ENCODE assay signal across 8 mouse cellular contexts in the genomic region with DNA sequence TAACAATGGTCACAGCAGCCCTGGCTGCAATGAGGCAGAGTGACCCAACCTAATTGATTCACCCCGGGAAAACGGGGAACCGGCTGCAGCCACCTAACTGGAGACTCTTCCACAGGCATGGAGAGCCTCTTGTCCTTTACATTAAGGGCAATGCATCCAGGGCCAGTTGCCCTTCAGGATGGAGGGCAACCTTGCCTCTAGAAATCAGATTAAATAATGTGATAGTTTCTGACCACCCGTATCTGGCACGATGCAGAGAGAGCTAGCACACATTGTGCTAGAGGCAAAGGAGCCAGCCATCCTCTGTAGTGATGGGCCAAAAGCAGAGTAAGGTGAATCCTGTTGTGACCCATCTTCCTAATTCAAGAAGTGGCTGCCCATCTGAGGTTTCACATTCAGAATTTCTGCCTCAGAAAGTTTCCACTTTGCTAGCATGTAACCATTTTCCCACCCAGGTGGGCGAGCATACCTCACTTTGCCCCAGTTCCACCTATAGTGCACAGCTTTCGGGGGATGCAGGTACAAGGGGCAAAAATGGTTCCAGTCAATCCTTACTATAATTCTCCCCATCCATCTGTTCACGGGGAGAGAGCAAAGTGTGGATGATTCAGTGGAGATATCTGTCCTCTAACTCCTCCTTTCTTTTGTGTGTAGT. TPM values are rescaled to one million over a fixed set of nuclear protein-coding genes. Genes with fewer than 3 reads are reported as not detected.
A peak's percentile ranks its signal among the peaks of the same experiment; 100 is the strongest.
DNase-seq lines count a peak whose midpoint lies in the region; ATAC-seq and TF ChIP-seq lines count a peak whose summit lies in the region.

No protein-coding gene starts in this region.

- H3K4me3 ChIP-seq in heart, embryonic 10.5 days, result peak overlapping the region; percentile 84
- peak overlapping the region; percentile 79 for H3K4me3 ChIP-seq in G1E (ENCODE audit: low read depth, low read length)
- peak overlapping the region; percentile 67 for H3K4me3 ChIP-seq in forebrain, postnatal 0 days (ENCODE audit: low read depth, low read length)
- peak overlapping the region; percentile 87 for H3K4me3 ChIP-seq in midbrain, embryonic 12.5 days

- peak; percentile 70 for DNase-seq in heart, embryonic 10.5 days (ENCODE audit: low spot score)
- no peak for DNase-seq in heart, adult 9 months (ENCODE audit: low spot score in 2 of 2)
- no peak for DNase-seq in G1E (ENCODE audit: low spot score)
- DNase-seq in forebrain, postnatal 0 days, result no peak
- no peak for DNase-seq in right cerebral cortex, adult 2 months (ENCODE audit: low spot score in 2 of 2)
- DNase-seq in adrenal gland, postnatal 4 days (ENCODE audit: low spot score in 2 of 2), result no peak
- DNase-seq in gastrocnemius, adult 8-10 months (ENCODE audit: low spot score in 2 of 2), result no peak

- H3K9me3 ChIP-seq in heart, embryonic 10.5 days, result no peaks in the 10 kb centered on the region
- no peaks in the 10 kb centered on the region for H3K9me3 ChIP-seq in G1E (replicated peaks)
- H3K9me3 ChIP-seq in forebrain, postnatal 0 days (ENCODE audit: low read length), result no peaks in the 10 kb centered on the region
- H3K9me3 ChIP-seq in midbrain, embryonic 12.5 days, result no peaks in the 10 kb centered on the region

- H3K27ac ChIP-seq in heart, embryonic 10.5 days, result peak overlapping the region; percentile 95; the same call in 1 of the 2 replicates
- H3K27ac ChIP-seq in forebrain, postnatal 0 days (ENCODE audit: low read depth, low read length), result no peak overlapping the region
- H3K27ac ChIP-seq in midbrain, embryonic 12.5 days (replicated peaks), result peak overlapping the region; percentile 90; the same call in 1 of the 2 replicates

- 51% methylated on average over 8 of the region's 8 CpGs for WGBS in heart, embryonic 10.5 days
- 27% methylated on average over 8 of the region's 8 CpGs for WGBS in forebrain, postnatal 0 days
- WGBS in midbrain, embryonic 12.5 days, result 33% methylated on average over 8 of the region's 8 CpGs

- peak overlapping the region; percentile 96 for H3K4me2 ChIP-seq in forebrain, postnatal 0 days (ENCODE audit: low read depth)
- H3K4me2 ChIP-seq in midbrain, embryonic 12.5 days (replicated peaks), result peak overlapping the region; percentile 88

- H3K9ac ChIP-seq in forebrain, postnatal 0 days, result peak overlapping the region; percentile 78
- peak overlapping the region; percentile 90 for H3K9ac ChIP-seq in midbrain, embryonic 12.5 days (replicated peaks)

- H3K27me3 ChIP-seq in heart, embryonic 10.5 days (ENCODE audit: insufficient read depth, poor library complexity, severe bottlenecking), result no peaks in the 10 kb centered on the region
- no peaks in the 10 kb centered on the region; the same call in none of the 2 replicates for H3K27me3 ChIP-seq in G1E (ENCODE audit: insufficient read depth, low read length)
- H3K27me3 ChIP-seq in forebrain, postnatal 0 days (ENCODE audit: insufficient read depth, low read length), result no peaks in the 10 kb centered on the region
- 0 out of 2 replicates have a peak, but pooled peaks cover 4% of the 10 kb centered on the region for H3K27me3 ChIP-seq in midbrain, embryonic 12.5 days

- peaks cover 17% of the 10 kb centered on the region for H3K4me1 ChIP-seq in heart, embryonic 10.5 days
- H3K4me1 ChIP-seq in G1E (ENCODE audit: insufficient read depth, low read depth, low read length), result peaks cover 18% of the 10 kb centered on the region
- H3K4me1 ChIP-seq in forebrain, postnatal 0 days (ENCODE audit: insufficient read depth), result peaks cover 8% of the 10 kb centered on the region
- H3K4me1 ChIP-seq in midbrain, embryonic 12.5 days, result peaks cover 24% of the 10 kb centered on the region

- H3K36me3 ChIP-seq in heart, embryonic 10.5 days, result no peaks in the 10 kb centered on the region
- peaks cover 8% of the 10 kb centered on the region for H3K36me3 ChIP-seq in G1E (replicated peaks)
- 0 out of 2 replicates have a peak, but pooled peaks cover 4% of the 10 kb centered on the region for H3K36me3 ChIP-seq in forebrain, postnatal 0 days (ENCODE audit: insufficient read depth)
- H3K36me3 ChIP-seq in midbrain, embryonic 12.5 days, result 0 out of 2 replicates have a peak, but pooled peaks cover 8% of the 10 kb centered on the region

- ATAC-seq in G1E (ENCODE audit: extremely low read depth, insufficient number of reproducible peaks, low FRiP score, poor library complexity, severe bottlenecking), result no peak
- no peak for ATAC-seq in forebrain, postnatal 0 days
- ATAC-seq in midbrain, embryonic 12.5 days (ENCODE audit: low FRiP score, low read depth), result no peak

- no peak for TF ChIP-seq CTCF in G1E (IDR thresholded peaks at IDR 0.05; ENCODE audit: low read depth, low read length)
- no peak for TF ChIP-seq CTCF in forebrain, postnatal 0 days (IDR thresholded peaks at IDR 0.05; ENCODE audit: low read depth)

RNA-seq across cellular contexts. Expression of a gene that starts 1.9 kb away (rescaled TPM):
- polyA plus RNA-seq in heart, embryonic 10.5 days (2016; fragmentation: Nextera tagmentation; extraction: Ambion mirVana), result 22.8 and 23.2 TPM in 2 replicates
- total RNA-seq in G1E (2014; fragmentation: Nextera tagmentation), result 9.6 and 13.0 TPM in 2 replicates
- 12.6 TPM in 2 replicates for total RNA-seq in G1E (2017)
- 0.91 and 0.96 TPM in 2 replicates for polyA plus RNA-seq in G1E (2012)
- total RNA-seq in forebrain, postnatal 0 days (2014; rRNA removed), result 48.5 and 51.8 TPM in 2 replicates
- polyA plus RNA-seq in forebrain, postnatal 0 days (2015; fragmentation: Nextera tagmentation; extraction: Ambion mirVana), result 27.7 and 30.1 TPM in 2 replicates
- polyA plus RNA-seq in midbrain, embryonic 12.5 days (2016; fragmentation: Nextera tagmentation; extraction: Ambion mirVana), result 43.8 and 45.8 TPM in 2 replicates
- 10 to 100 TPM; 29.2 to 44.6 TPM for total RNA-seq in adrenal gland, postnatal 4 days (2021)
- total RNA-seq in gastrocnemius, adult 8-10 months (2022), result 1 to 10 TPM; 1.4 to 2.7 (median 2.2) TPM
